Mouse (Mus musculus): ENCODE results near the gene Zfp941. TPM values are rescaled to one million over a fixed set of nuclear protein-coding genes. Genes with fewer than 3 reads are reported as not detected.
"Not testable (repeated sequence)": the region's sequence is repeated elsewhere in the genome, so short reads cannot be mapped to it uniquely, and the experiment has no call there.

Gene Zfp941
- polyA plus RNA-seq, 1 experiment from 2014 or later = 0.14 TPM

- Histone ChIP-seq H3K27me3 (ENCODE audit: insufficient read depth, low read length) (no peaks in the 10 kb centered on the region), H3K4me3 (ENCODE audit: low read depth, low read length) (no peak overlapping the region), H3K4me2 (ENCODE audit: low read depth, low read length) (no peak overlapping the region), H3K27ac (ENCODE audit: low read depth) (no peak overlapping the region), H3K4me1 (ENCODE audit: insufficient read depth) (no peaks in the 10 kb centered on the region), H3K9ac (replicated peaks) (no peak overlapping the region), H3K9me3 (ENCODE audit: low read length) (no peaks in the 10 kb centered on the region), H3K36me3 (replicated peaks; ENCODE audit: insufficient read depth, low read length) (no peaks in the 10 kb centered on the region)
- ATAC-seq = no peak; the same call in 1 of the 2 replicates
- TF ChIP-seq CTCF (IDR thresholded peaks at IDR 0.05; ENCODE audit: low read depth) (peak; percentile 35; the same call in 1 of the 2 replicates), EP300 (IDR thresholded peaks at IDR 0.05; ENCODE audit: low read depth) (no peak)
- DNase-seq = no peak
- 82% methylated on average over 3 of the region's 3 CpGs for whole genome bisulfite sequencing (ENCODE audit: insufficient replicate concordance)
These were observed 24.4 kb downstream of the Zfp941 start for GRCm38 (mm10) chr7:140797619-140798018.

GRCm38 (mm10) chr7:140793541-140793940 is 28.4 kb downstream of the Zfp941 start:
- Histone ChIP-seq H3K4me1 (ENCODE audit: insufficient read depth) (no peaks in the 10 kb centered on the region), H3K4me2 (ENCODE audit: low read depth, low read length) (no peak overlapping the region), H3K27me3 (ENCODE audit: insufficient read depth, low read length) (no peaks in the 10 kb centered on the region), H3K9me3 (ENCODE audit: low read length) (no peaks in the 10 kb centered on the region), H3K4me3 (ENCODE audit: low read depth, low read length) (no peak overlapping the region), H3K36me3 (replicated peaks; ENCODE audit: insufficient read depth, low read length) (no peaks in the 10 kb centered on the region), H3K9ac (replicated peaks) (no peak overlapping the region), H3K27ac (ENCODE audit: low read depth) (no peak overlapping the region)
- TF ChIP-seq EP300 (IDR thresholded peaks at IDR 0.05; ENCODE audit: low read depth) = no peak
- no peak for TF ChIP-seq CTCF (IDR thresholded peaks at IDR 0.05; ENCODE audit: low read depth)
- 48% methylated on average over 4 of the region's 4 CpGs for WGBS (ENCODE audit: insufficient replicate concordance)
- ATAC-seq (no peak), DNase-seq (no peak)

GRCm38 (mm10) chr7:140788053-140788435 is 33.9 kb downstream of the Zfp941 start:
- DNase-seq (no peak), ATAC-seq (no peak)
- Histone ChIP-seq H3K4me3 (ENCODE audit: low read depth, low read length) (no peak overlapping the region), H3K4me1 (ENCODE audit: insufficient read depth) (no peaks in the 10 kb centered on the region), H3K9ac (replicated peaks) (no peak overlapping the region), H3K9me3 (ENCODE audit: low read length) (no peaks in the 10 kb centered on the region), H3K27ac (ENCODE audit: low read depth) (no peak overlapping the region), H3K27me3 (ENCODE audit: insufficient read depth, low read length) (no peaks in the 10 kb centered on the region), H3K36me3 (replicated peaks; ENCODE audit: insufficient read depth, low read length) (no peaks in the 10 kb centered on the region), H3K4me2 (ENCODE audit: low read depth, low read length) (no peak overlapping the region)
- WGBS (ENCODE audit: insufficient replicate concordance) = 81% methylated on average over 7 of the region's 7 CpGs
- TF ChIP-seq EP300 (IDR thresholded peaks at IDR 0.05; ENCODE audit: low read depth) = no peak
- no peak for TF ChIP-seq CTCF (IDR thresholded peaks at IDR 0.05; ENCODE audit: low read depth)

DNA sequence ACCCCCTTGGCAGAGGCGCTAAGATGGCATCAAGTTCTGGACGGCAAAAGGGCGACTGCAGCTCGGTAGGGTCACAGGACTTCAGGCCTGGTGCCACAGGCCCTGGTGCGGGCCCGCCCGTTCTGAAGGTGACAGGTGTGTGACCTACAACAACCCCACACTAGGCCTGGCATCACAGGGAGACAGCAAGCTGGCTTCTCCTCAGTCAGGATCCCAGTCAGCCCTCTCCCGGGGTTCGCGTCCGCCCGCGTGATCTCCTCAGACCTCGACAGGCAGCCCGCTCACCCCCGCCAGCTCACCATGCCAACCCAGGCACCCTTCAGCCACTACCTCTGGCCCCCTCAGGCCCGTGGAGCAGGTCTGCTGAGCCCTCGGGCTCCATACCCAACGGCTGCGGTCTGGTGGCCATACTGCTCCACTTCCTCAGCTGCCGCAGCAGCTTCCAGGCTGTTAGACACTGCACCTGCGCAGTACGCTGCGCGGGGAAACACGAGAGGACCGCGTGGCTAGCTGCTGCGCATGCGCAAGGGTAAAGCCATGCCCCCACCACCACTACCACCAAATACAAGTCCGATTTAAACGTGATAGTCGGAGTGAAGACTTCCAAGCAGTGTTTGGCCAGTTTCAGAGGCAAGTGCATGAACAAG is 34.4 kb downstream of the Zfp941 start, which contains the start of gene Syce1:
Gene Syce1 (minus strand): TSS at position 447 of the 647 bp plus-strand sequence.
- WGBS (ENCODE audit: insufficient replicate concordance) = 73% methylated on average over 33 of the region's 33 CpGs
- ATAC-seq (no peak), DNase-seq (no peak)
- Histone ChIP-seq H3K9me3 (ENCODE audit: low read length) (no peaks in the 10 kb centered on the region), H3K4me1 (ENCODE audit: insufficient read depth) (no peaks in the 10 kb centered on the region), H3K4me2 (ENCODE audit: low read depth, low read length) (no peak within 1 kb of the TSS), H3K36me3 (replicated peaks; ENCODE audit: insufficient read depth, low read length) (no peaks in the 10 kb centered on the region), H3K27ac (ENCODE audit: low read depth) (no peak within 1 kb of the TSS), H3K27me3 (ENCODE audit: insufficient read depth, low read length) (no peaks in the 10 kb centered on the region), H3K4me3 (ENCODE audit: low read depth, low read length) (no peak within 1 kb of the TSS), H3K9ac (replicated peaks) (no peak within 1 kb of the TSS)
- TF ChIP-seq EP300 (IDR thresholded peaks at IDR 0.05; ENCODE audit: low read depth) (no peak), CTCF (IDR thresholded peaks at IDR 0.05; ENCODE audit: low read depth) (no peak)

- DNase-seq (no peak), ATAC-seq (no peak)
- 78% methylated on average over 4 of the region's 4 CpGs for WGBS (ENCODE audit: insufficient replicate concordance)
- no peak overlapping the region for H3K9ac ChIP-seq (replicated peaks)
- no peak overlapping the region for H3K27ac ChIP-seq (ENCODE audit: low read depth)
- H3K4me1 ChIP-seq (ENCODE audit: insufficient read depth) = no peaks in the 10 kb centered on the region
- TF ChIP-seq CTCF (IDR thresholded peaks at IDR 0.05; ENCODE audit: low read depth) = no peak
- TF ChIP-seq EP300 (IDR thresholded peaks at IDR 0.05; ENCODE audit: low read depth) = no peak
- no peak overlapping the region for H3K4me2 ChIP-seq (ENCODE audit: low read depth, low read length)
- no peak overlapping the region for H3K4me3 ChIP-seq (ENCODE audit: low read depth, low read length)
- no peaks in the 10 kb centered on the region for H3K9me3 ChIP-seq (ENCODE audit: low read length)
- H3K27me3 ChIP-seq (ENCODE audit: insufficient read depth, low read length) = no peaks in the 10 kb centered on the region
- no peaks in the 10 kb centered on the region for H3K36me3 ChIP-seq (replicated peaks; ENCODE audit: insufficient read depth, low read length)
These were observed 41.4 kb downstream of the Zfp941 start for GRCm38 (mm10) chr7:140780548-140780947.

DNA sequence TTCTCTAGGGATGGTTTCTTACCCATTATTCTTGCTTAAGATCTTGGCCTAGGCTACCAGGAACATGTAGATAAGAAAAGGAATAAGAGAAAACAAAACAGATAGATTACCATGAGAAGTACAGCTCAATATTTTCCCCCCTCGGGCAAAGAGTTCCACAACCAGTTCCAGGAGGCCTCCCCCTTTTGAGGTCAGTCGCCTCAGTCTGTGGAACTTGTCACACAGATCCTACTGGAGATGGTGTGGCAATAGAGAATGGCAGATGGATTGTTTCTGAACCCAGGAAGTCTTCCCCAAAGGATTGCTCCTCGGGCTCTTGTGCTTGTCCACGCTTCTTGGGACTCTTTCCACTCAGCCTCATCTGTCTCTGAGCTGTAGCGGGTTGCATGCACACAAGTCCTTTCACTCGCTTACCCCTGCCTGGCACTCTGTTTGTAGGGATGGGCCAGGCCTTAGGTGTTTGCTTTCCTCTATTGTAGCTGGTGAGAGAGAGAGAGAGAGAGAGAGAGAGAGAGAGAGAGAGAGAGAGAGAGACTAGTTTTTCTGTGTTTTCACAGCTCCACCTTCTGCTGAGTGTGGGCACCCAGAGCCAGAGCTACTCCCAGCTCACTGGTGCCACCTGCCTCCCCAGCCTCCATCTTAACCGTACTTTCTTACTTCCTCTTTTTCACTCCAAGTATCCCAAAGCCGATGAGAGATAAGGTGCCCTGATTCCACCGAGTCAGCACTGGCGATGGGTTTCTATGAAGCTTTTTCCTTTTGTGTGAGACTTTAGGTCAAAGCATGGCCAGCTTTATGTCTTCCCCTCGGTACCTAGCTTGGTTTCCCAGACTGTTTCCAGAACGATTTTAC is 55.9 kb downstream of the Zfp941 start:
- Histone ChIP-seq H3K36me3 (replicated peaks; ENCODE audit: insufficient read depth, low read length) (no peaks in the 10 kb centered on the region), H3K9me3 (ENCODE audit: low read length) (no peaks in the 10 kb centered on the region), H3K27me3 (ENCODE audit: insufficient read depth, low read length) (no peaks in the 10 kb centered on the region), H3K9ac (replicated peaks) (no peak overlapping the region), H3K4me3 (ENCODE audit: low read depth, low read length) (no peak overlapping the region), H3K4me1 (ENCODE audit: insufficient read depth) (no peaks in the 10 kb centered on the region), H3K4me2 (ENCODE audit: low read depth, low read length) (peak overlapping the region; percentile 26; the same call in 1 of the 2 replicates), H3K27ac (ENCODE audit: low read depth) (no peak overlapping the region)
- WGBS (ENCODE audit: insufficient replicate concordance) = 57% methylated on average over 12 of the region's 12 CpGs
- DNase-seq (no peak), ATAC-seq (no peak)
- TF ChIP-seq CTCF (IDR thresholded peaks at IDR 0.05; ENCODE audit: low read depth) (no peak), EP300 (IDR thresholded peaks at IDR 0.05; ENCODE audit: low read depth) (no peak)

- H3K36me3 ChIP-seq (replicated peaks; ENCODE audit: insufficient read depth, low read length); DNase-seq; H3K9me3 ChIP-seq (ENCODE audit: low read length); H3K27ac ChIP-seq (ENCODE audit: low read depth); H3K4me1 ChIP-seq (ENCODE audit: insufficient read depth); H3K27me3 ChIP-seq (ENCODE audit: insufficient read depth, low read length); ATAC-seq; H3K9ac ChIP-seq (replicated peaks): not testable (repeated sequence)
- peak overlapping the region; percentile 26; the same call in 1 of the 2 replicates for H3K4me2 ChIP-seq (ENCODE audit: low read depth, low read length)
- H3K4me3 ChIP-seq (ENCODE audit: low read depth, low read length) = peak overlapping the region; percentile 25; the same call in 1 of the 2 replicates
- 71% methylated on average over 1 of the region's 1 CpGs for WGBS (ENCODE audit: insufficient replicate concordance)
These were observed 56.6 kb downstream of the Zfp941 start for GRCm38 (mm10) chr7:140765391-140765790.

Data from liver, postnatal 0 days (tissue).